Mouse (Mus musculus) layer of hippocampus, adult 18-20 months (tissue): ENCODE data around the gene Hba-a1. TPM values are rescaled to one million over a fixed set of nuclear protein-coding genes. Genes with fewer than 3 reads are reported as not detected.
"Not testable (repeated sequence)": the region's sequence is repeated elsewhere in the genome, so short reads cannot be mapped to it uniquely, and the experiment has no call there.

Source experiments
- DNase-seq, 2 experiments: peaks; one replicate each; pipeline ENCODE4 v3.0.0; 2022; ENCODE audit warnings: low spot score in 2 of 2
- long read RNA-seq: library from polyadenylated mRNA; stranded (forward); transcript quantifications from one replicate; pipeline ENCODE4 v2.0.0, GENCODE M21; 2021
- total RNA-seq, 2 experiments: library from RNA; stranded (reverse); gene quantifications; 2 replicates each; pipeline ENCODE4 v1.2.3; 2021

Hba-a1 gene
- 100 to 1,000 TPM; 298 to 318 TPM for total RNA-seq
- long read RNA-seq, transcript Hba-a1-201 (3 exons, 699 nt): major isoform, 71 of 72 reads
- long read RNA-seq, partial matches to known transcripts: 0 of 72 reads
- long read RNA-seq, other reads (novel, unspliced or antisense): 0 of 72 reads

- DNase-seq: not testable (repeated sequence)
Observed at GRCm38 (mm10) chr11:32283091-32283777, at the start of gene Hba-a1. Gene Hba-a1 (plus strand): TSS chr11:32283511.

- DNase-seq: peak in 1 of 2 experiments; percentile 53
Observed at GRCm38 (mm10) chr11:32233895-32234294, 49.4 kb upstream of the Hba-a1 start.

- no peak for DNase-seq
Observed at GRCm38 (mm10) chr11:32234816-32235485, 48.4 kb upstream of the Hba-a1 start.

- peak; percentile 67 to 72 for DNase-seq
Observed at GRCm38 (mm10) chr11:32235646-32236045, 47.7 kb upstream of the Hba-a1 start.

- no peak for DNase-seq
Observed at GRCm38 (mm10) chr11:32236132-32236531, 47.2 kb upstream of the Hba-a1 start.

GRCm38 (mm10) chr11:32236712-32237410, 46.5 kb upstream of the Hba-a1 start:
- peak in 1 of 2 experiments; percentile 70 for DNase-seq

- DNase-seq: no peak
Observed at GRCm38 (mm10) chr11:32237411-32237795, 45.9 kb upstream of the Hba-a1 start.

- DNase-seq: peak in 1 of 2 experiments; percentile 83
Observed at GRCm38 (mm10) chr11:32238093-32238860, 45.0 kb upstream of the Hba-a1 start.

- DNase-seq: no peak
Observed at GRCm38 (mm10) chr11:32241391-32241790, 41.9 kb upstream of the Hba-a1 start.

GRCm38 (mm10) chr11:32242209-32242608, 41.1 kb upstream of the Hba-a1 start:
- no peak for DNase-seq

- no peak for DNase-seq
Observed at GRCm38 (mm10) chr11:32243205-32243955, 39.9 kb upstream of the Hba-a1 start.

- DNase-seq: no peak
Observed at GRCm38 (mm10) chr11:32244064-32244463, 39.2 kb upstream of the Hba-a1 start.

- no peak for DNase-seq
Observed at GRCm38 (mm10) chr11:32244617-32245016, 38.7 kb upstream of the Hba-a1 start.

- no peak for DNase-seq
Observed at GRCm38 (mm10) chr11:32245614-32246013, 37.7 kb upstream of the Hba-a1 start.

GRCm38 (mm10) chr11:32247068-32247467, 36.2 kb upstream of the Hba-a1 start:
- no peak for DNase-seq

- DNase-seq: peak in 1 of 2 experiments; percentile 67
Observed at GRCm38 (mm10) chr11:32248350-32248749, 35.0 kb upstream of the Hba-a1 start.

- DNase-seq: no peak
Observed at GRCm38 (mm10) chr11:32250880-32251763, 32.2 kb upstream of the Hba-a1 start.

GRCm38 (mm10) chr11:32253121-32253520, 30.2 kb upstream of the Hba-a1 start:
- DNase-seq: no peak

- no peak for DNase-seq
Observed at GRCm38 (mm10) chr11:32256146-32256545, 27.2 kb upstream of the Hba-a1 start.
